Mouse (Mus musculus): Measurements from ENCODE around the gene Gm15217.

- no peak for TF ChIP-seq CTCF (IDR thresholded peaks at IDR 0.05; ENCODE audit: extremely low read depth, insufficient read depth, insufficient read length, insufficient replicate concordance)
- TF ChIP-seq POLR2A (IDR thresholded peaks at IDR 0.05; ENCODE audit: low read depth, low read length): no peak
Measured at GRCm38 (mm10) chr14:46357286-46357685, 21.9 kb upstream of the Gm15217 start.
